Mouse (Mus musculus) left cerebral cortex, adult 6 months (tissue): Measurements from ENCODE around the gene Golga4. TPM values are rescaled to one million over a fixed set of nuclear protein-coding genes. Genes with fewer than 3 reads are reported as not detected.

Source experiments
- long read RNA-seq, 2 experiments: library from polyadenylated mRNA; unstranded; transcript quantifications; one replicate each; pipeline ENCODE4 v2.0.0; 2019 to 2020
- polyA plus RNA-seq: library from polyadenylated mRNA; unstranded; fragments of <200 nt; fragmentation: Nextera tagmentation; gene quantifications from 2 replicates; pipeline ENCODE4 v1.2.3, GENCODE M21; 2021

The Golga4 gene
- polyA plus RNA-seq = 10.5 and 21.9 TPM in 2 replicates
- long read RNA-seq, experiment 1, full-length matches to known transcripts = 7 of 37 reads
- long read RNA-seq, experiment 1, partial matches to known transcripts = 14 of 37 reads
- long read RNA-seq, experiment 1, other reads (novel, unspliced or antisense) = 16 of 37 reads
- long read RNA-seq, experiment 2, full-length matches to known transcripts = 6 of 35 reads
- long read RNA-seq, experiment 2, partial matches to known transcripts = 12 of 35 reads
- long read RNA-seq, experiment 2, other reads (novel, unspliced or antisense) = 17 of 35 reads

DNA sequence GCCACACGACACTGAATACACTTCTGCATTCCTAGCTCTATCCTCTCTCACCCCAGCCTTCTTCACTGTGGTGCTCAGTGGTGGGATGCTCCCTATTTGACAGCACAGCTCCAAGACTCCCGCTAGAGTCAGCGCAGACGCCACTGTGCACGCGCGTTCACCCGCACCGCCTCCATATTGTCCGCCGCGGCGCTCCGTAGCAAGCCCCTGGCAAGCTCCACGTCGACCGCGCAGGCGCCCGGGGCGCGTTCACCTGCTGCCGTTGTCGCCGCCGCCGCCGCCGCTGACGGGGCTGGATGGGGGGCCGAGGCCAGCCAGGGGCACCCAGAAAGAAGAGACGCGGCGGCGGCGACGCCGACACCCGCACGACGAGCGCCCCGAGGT, at the start of gene Golga4:
Gene Golga4 (plus strand): TSS at position 248 of the 384 bp plus-strand sequence.

DNA sequence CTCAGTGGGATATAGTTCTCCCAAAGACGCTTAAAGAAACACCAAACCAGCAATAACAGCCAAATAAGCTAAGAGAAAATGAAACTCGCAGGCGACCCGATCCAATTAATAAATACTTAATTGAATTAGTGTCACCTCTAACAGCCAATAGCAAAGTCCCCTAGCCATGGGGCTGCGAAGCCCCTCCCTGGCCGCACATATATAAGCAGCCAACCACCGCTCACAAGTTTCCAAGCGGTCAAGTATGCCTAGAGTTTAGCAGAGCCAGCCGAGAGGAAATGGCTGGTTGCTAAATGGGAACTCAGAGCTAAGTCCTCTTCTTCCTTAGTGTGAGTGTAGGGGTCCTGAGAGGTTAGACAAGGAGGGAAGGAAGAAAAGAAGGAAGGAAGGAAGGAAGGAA, 28.1 kb upstream of the Golga4 start, which contains the start of gene Eomes:
Gene Eomes (plus strand): TSS at position 252 of the 400 bp plus-strand sequence.

DNA sequence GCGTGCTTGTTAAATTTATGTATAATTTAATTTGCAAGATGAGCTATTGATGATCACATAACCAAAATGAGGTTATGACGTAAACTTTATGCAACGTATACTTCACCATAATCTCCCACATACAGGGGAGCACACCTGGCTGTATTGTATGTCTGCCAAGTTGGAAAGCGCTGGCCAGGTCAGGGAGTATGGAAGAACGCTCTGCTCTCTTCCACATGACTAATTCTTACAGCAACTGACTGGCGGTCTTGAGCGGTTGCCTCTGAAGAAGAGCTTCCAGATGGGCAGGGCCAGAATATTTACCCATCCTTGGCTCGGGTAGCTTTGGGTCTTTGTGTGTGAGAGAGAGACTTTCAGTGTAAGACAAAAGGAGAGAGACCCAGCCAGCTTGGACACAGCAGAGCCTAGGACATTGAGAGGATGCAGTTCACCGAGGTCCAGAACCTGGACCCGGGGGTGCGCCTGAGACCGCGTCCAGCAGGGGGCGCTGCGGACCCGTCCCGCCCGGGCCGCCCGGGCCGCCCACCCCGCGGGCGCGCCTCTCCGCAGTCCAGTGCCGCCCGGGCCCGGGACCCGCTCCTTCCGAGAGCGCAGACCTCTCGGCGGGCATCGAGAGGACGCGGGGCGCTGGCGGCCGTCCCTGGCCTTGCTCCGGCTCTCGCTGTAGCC, 100.2 kb downstream of the Golga4 start, which contains the start of gene Itga9:
Gene Itga9 (plus strand): TSS at position 543 of the 669 bp plus-strand sequence.

Other genes with a start within 250 kb of the Golga4 start
- not detected in 2 replicates for gene Eomes, start 28.1 kb upstream of the Golga4 start, polyA plus RNA-seq
- 0.33 and 0.70 TPM in 2 replicates for gene Itga9, start 100.4 kb downstream of the Golga4 start, polyA plus RNA-seq